Mouse (Mus musculus): ENCODE measurements around the gene Podn.
A peak's percentile ranks its signal among the peaks of the same experiment; 100 is the strongest.

The Podn gene

GRCm38 (mm10) chr4:108079191-108079590 is 17.1 kb downstream of the Podn start:
- peak; percentile 53 for DNase-seq (ENCODE audit: low read depth, low spot score)

GRCm38 (mm10) chr4:108077224-108077955 is 18.9 kb downstream of the Podn start:
- no peak for DNase-seq (ENCODE audit: low read depth, low spot score)

DNA sequence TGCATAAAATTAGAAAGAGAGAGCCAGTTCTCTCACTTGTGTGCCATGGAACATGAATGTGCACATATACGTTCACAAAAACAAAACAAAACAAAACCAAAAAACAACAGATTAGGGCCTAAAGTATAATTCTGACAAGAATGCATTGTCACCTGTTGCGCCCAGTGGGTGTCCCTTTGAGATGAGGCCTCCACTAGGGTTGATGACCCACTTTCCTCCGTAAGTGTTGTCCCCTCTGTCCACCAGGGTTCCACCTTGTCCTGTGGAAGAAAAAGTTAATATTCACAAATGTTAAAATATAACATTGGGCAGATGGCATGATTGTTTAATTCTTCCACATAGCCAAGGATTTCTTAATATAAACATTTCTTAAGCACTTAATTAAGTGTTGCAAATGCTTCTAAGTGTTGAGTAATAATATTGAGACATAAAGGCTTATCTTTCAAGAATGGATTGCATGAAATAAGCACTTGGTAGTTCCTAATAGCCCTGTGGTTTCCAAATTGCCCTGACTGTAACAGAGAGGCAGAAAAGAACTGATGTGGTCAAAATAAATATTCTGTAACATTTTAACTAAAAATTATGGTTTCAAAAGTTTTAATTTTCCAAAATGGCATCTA is 21.9 kb downstream of the Podn start:
- no peak for DNase-seq (ENCODE audit: low read depth, low spot score)

DNA sequence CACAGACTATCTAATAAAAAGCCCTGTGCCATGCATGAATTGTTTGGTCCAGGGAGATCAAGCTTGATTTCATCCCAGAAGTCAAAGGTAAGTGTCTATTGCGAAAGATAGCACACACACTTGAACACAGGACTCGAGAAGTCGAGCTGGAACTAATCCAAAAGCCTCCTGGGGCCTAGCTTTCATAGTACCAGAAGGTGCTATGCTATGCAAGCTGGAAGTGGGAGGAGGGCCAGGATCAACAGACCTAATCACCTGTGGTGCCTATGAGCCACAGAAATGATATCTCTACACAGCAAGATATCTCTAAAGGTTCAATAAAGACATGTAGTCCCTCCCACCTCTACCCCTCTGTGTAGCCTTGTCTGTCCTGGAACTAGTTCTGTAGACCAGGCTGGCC is 24.2 kb downstream of the Podn start:
- no peak for DNase-seq (ENCODE audit: low read depth, low spot score)

DNA sequence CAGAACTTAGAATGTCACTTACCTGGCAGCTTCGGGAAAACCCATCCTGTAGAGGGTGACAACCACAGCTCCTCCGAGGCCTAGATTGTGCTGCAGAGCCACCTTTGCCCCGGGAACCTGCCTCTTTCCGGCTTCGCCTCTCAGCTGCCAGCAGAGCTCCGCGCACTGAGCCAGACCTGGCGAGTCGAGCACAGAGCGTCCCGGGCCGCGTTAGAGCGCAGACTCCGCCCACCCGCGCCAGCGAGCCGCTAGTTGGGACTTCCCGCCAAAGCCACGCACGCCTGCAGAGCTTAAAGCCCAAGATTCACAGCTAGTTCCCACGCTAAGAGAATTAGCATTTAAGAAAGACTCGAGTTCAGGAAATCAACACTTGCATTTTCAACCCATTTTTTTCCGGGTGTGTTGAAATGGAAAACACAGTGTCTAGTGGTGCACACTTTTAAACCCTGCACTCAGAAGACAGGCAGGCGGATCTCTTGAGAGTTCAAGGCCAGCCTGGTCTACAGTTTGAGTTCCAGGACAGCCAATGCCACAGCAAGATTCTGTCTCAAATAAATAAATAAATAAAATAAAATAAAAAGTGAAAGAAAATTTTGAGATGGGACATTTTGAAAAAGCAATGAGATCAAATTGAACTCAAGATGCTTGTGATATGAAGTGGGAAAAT is 24.9 kb downstream of the Podn start:
- peak; percentile 94 for DNase-seq (ENCODE audit: low read depth, low spot score)

- DNase-seq (ENCODE audit: low read depth, low spot score), result no peak
Measured at GRCm38 (mm10) chr4:108070723-108071122, 25.5 kb downstream of the Podn start.

GRCm38 (mm10) chr4:108070286-108070685 is 26.0 kb downstream of the Podn start:
- no peak for DNase-seq (ENCODE audit: low read depth, low spot score)

DNA sequence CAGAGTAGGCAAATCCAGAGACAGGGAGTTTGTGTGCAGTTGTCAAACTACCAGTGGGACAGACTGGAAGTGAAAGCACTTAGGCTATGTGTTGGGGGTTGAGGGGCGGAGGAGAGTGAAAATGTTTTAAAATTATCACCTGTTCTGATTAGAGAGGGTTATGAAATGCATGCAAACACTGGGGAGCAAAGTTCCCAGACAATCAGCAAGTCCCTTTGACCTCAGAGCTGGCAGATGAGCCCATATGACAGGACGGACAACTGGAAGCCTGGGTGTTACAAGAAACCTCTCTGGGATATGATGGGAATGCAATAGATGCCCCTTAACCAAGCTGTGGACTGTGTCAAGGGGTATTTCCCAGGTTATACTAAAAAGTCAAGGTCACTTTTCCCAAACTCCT is 28.2 kb downstream of the Podn start:
- no peak for DNase-seq (ENCODE audit: low read depth, low spot score)

DNA sequence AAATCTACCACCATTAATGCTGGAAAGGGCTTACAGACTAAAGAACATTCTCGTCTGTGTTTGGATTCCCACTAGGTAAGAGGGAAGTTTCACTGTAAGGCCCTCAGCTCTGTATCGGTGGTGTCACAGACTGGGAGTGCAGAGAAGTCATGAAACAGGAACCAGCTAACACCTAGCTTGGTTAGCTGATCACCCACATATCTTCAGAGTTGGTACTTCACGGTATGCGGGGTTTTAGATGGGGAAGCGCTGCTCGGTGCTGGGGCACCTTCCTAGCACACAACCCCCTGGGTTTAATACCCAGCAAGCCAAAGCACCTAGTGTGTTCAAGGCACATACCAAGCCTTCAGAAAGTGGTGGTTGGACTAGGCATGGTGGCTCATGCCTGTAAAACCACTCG is 29.0 kb downstream of the Podn start:
- DNase-seq (ENCODE audit: low read depth, low spot score), result no peak

GRCm38 (mm10) chr4:108066569-108066968 is 29.7 kb downstream of the Podn start:
- no peak for DNase-seq (ENCODE audit: low read depth, low spot score)

GRCm38 (mm10) chr4:108065176-108065844 is 30.9 kb downstream of the Podn start:
- DNase-seq (ENCODE audit: low read depth, low spot score), result no peak

GRCm38 (mm10) chr4:108063616-108064015 is 32.6 kb downstream of the Podn start:
- DNase-seq (ENCODE audit: low read depth, low spot score), result no peak

- DNase-seq (ENCODE audit: low read depth, low spot score), result no peak
Measured at GRCm38 (mm10) chr4:108062524-108062923, 33.7 kb downstream of the Podn start.

- DNase-seq (ENCODE audit: low read depth, low spot score), result no peak
Measured at GRCm38 (mm10) chr4:108060774-108061173, 35.5 kb downstream of the Podn start.

GRCm38 (mm10) chr4:108059601-108060379 is 36.5 kb downstream of the Podn start:
- DNase-seq (ENCODE audit: low read depth, low spot score), result no peak

DNA sequence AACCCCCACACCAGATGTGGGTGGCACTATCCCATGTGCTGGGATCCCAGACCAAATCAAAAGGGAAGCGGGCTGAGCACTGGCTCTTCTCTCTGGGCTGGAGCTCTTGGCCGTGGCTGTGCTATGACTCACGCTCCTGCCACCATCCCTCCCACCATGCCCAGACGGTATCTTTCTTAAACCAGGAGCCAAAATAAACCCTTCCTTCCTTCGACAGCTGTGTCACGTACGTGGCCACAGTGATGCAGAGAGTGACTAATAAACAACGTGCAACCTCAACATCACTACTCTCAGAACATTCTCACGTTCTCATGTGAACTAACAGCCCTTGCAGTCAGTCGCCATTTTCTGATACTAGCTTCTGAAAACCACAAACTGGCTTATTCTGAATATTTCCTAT is 38.1 kb downstream of the Podn start:
- no peak for DNase-seq (ENCODE audit: low read depth, low spot score)

- DNase-seq (ENCODE audit: low read depth, low spot score), result no peak
Measured at GRCm38 (mm10) chr4:108057247-108057646, 39.0 kb downstream of the Podn start.

DNA sequence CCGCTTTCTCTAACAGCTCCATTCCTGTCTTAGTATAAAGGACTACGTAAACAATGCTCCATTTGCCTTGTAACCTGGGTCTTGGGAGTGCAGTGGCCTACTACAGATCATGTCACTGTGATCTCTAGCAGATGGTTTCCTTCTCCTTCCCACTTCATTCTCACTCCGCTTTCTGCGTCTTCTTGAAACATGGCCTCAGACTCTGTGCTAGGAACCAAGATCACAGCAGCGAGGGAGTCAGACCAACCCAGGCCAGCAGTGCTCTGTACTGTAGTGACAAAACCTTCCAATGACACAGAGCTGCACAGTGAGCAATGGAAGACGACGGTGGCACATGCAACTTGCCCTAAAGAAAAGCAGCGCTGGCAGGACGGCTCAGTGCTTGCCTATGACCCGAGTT is 40.4 kb downstream of the Podn start:
- DNase-seq (ENCODE audit: low read depth, low spot score), result no peak

DNA sequence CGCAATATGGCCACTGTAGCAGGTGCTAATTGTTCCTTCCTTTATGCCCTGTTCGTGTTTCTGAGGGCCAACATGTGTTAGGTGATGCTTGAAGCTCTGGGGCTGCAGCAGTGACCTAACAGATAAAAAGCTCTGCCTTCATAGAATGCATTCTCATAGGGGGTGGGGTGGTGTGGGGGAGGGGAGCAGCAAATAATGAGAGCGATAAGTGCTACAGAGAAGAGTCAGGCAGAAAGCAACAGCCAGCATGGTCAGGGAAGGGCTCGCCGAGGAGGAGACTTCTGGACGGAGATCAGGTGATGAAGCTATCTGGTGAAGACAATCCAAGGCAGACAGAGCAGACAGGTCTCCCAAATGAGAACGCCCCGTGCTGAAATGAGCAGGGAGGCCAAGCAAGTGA is 43.6 kb downstream of the Podn start:
- DNase-seq (ENCODE audit: low read depth, low spot score), result no peak

DNA sequence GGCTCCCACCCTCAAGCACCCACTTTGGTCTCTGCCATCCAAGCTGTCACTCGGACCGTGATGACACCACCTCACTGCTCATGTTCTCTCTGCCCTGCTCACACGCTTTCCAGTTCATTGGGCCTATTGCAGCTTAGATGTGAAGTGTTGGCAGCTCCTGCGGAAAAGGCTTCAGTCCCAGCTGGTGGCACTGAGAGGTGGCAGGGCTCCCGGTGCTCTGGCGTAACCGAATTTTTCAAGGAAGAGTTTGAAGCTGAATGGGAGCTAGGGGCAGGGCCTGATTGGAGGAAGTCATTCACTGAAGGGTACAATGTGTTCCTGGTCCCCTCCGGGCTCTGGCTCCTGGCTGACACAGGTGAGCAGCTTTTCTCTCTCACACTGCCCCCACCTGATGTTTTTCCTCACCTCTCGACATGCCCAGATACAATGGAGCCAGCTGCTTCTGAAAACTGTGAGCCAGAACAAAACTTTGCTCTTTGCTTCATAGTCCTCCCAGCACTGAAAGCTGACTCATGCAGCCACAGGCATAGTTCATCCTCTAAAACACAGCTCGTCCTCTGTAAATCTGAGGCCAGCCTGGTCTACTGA is 44.5 kb downstream of the Podn start:
- no peak for DNase-seq (ENCODE audit: low read depth, low spot score)

GRCm38 (mm10) chr4:108046136-108046535 is 50.1 kb downstream of the Podn start:
- DNase-seq (ENCODE audit: low read depth, low spot score), result no peak
